Mouse (Mus musculus): Measurements from ENCODE around the gene Dspp. TPM values are rescaled to one million over a fixed set of nuclear protein-coding genes. Genes with fewer than 3 reads are reported as not detected.

Dspp gene
- total RNA-seq, 2 experiments from 2014 or later: 0.07 TPM

DNA sequence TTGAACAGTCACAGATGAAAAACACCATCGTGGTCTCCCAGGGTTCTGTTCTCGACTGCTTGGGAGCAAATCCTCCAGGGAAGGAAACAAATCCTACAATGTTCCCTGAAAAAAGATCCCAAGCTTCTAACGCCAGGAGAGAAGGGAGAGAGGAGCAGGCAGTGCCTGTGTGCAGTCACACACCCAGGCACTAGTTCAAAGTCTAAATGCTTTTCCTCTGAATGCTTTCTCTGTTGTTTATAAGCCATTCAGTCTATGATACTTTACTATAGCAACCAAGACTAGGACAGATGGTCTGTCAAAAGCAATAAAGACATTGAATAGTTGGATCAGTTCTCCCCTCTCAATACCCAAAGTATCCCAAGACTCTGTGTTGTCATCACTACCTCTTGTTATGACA, 16.8 kb downstream of the Dspp start:
- no peak for DNase-seq (ENCODE audit: extremely low spot score in 1 of 2, low spot score in 1 of 2)

DNA sequence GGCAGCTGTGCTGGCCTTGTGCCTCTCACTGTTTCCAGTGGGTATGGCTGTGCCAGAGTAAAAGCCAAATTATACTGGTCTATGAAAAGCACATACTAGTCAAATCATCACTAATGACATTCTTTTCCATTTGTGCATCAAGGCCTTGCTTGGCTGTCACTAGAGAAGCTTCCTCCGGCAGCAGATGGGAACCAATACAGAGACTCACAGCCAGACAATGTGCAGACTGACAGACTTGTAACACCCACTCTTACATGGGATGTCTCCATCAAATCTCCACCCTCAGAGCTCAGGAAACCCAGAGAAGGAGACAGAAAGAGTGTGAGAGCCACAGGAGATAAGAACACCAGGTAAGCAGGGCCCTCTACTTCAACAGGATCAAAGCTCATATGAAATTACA, 24.6 kb downstream of the Dspp start:
- no peak for DNase-seq (ENCODE audit: extremely low spot score in 1 of 2, low spot score in 1 of 2)

- no peak for DNase-seq (ENCODE audit: extremely low spot score in 1 of 2, low spot score in 1 of 2)
Measured at GRCm38 (mm10) chr5:104201153-104201950, 30.8 kb downstream of the Dspp start.

DNA sequence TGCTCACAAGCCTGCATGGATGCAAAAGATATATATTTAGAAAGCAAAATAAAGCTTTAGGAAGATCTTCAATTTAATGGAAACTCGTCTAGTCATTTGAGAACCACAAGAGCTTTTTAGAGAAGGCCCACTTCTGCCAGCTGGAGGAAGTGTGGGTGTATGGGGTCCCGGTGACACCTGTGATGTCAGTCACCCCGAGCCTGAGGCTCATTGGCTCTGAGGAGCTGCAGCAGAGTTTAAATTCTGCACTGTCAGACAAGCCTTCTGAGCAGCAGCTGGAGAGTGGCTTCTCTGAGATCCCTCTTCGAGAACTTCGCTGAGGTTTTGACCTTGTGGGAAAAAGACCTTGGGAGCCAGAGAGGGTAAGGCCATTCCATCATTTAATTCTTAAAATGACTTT, 31.8 kb downstream of the Dspp start, which contains the start of gene Dmp1:
Dmp1 (plus strand) TSS at position 263 of the 400 bp plus-strand sequence.
- no peak for DNase-seq (ENCODE audit: extremely low spot score in 1 of 2, low spot score in 1 of 2)

GRCm38 (mm10) chr5:104212531-104212930, 42.0 kb downstream of the Dspp start:
- no peak for DNase-seq (ENCODE audit: extremely low spot score in 1 of 2, low spot score in 1 of 2)

DNA sequence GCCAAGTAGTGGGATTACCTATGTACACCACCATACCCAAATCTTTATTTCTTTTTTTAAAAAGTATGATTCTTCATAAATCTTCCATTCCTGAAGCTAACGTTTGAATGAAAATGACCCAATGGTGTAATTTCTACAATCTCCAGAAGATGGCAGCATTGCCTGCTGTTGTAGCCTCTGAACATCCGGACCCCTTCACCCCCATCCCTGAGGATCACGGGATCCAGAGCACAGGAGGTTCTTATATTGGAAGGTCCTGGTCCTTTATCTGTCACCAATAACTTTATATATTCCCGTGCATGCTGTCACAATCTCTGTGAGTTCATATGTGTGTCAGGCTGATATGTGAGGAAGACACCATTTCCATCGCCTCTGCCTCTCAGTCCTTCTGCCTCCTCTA, 48.4 kb downstream of the Dspp start:
- peak; percentile 18 to 33 for DNase-seq (ENCODE audit: extremely low spot score in 1 of 2, low spot score in 1 of 2)

- DNase-seq (ENCODE audit: extremely low spot score in 1 of 2, low spot score in 1 of 2): no peak
Measured at GRCm38 (mm10) chr5:104224299-104224698, 53.8 kb downstream of the Dspp start.

GRCm38 (mm10) chr5:104224750-104225149, 54.2 kb downstream of the Dspp start:
- no peak for DNase-seq (ENCODE audit: extremely low spot score in 1 of 2, low spot score in 1 of 2)

- no peak for DNase-seq (ENCODE audit: extremely low spot score in 1 of 2, low spot score in 1 of 2)
Measured at GRCm38 (mm10) chr5:104228497-104228896, 58.0 kb downstream of the Dspp start.

Other genes starting within 250 kb of the Dspp start
- gene Hsd17b13, start 193.3 kb upstream of the Dspp start, total RNA-seq (2021): not detected
- gene Hsd17b11, start 148.8 kb upstream of the Dspp start, total RNA-seq (2021): 10 to 100 TPM; 50.2 to 56.0 TPM
- gene Nudt9, start 124.4 kb upstream of the Dspp start, total RNA-seq (2021): 10 to 100 TPM; 74.8 to 77.0 TPM
- gene Gm17660, start 93.1 kb upstream of the Dspp start, total RNA-seq (2021): under 1 TPM in 1 of 2 experiments, not detected in 1; 0.76 TPM
- 1,000 to 10,000 TPM; 1,421 to 1,512 TPM for gene Sparcl1, start 57.0 kb upstream of the Dspp start, total RNA-seq (2021)
- gene Dmp1, start 31.9 kb downstream of the Dspp start, total RNA-seq (2021): 1 to 10 TPM; 2.9 to 3.2 TPM
- under 1 TPM; 0.16 to 0.30 TPM for gene Ibsp, start 128.5 kb downstream of the Dspp start, total RNA-seq (2021)
- gene Mepe, start 154.6 kb downstream of the Dspp start, total RNA-seq (2021): not detected

Data from layer of hippocampus, postnatal 25 days (tissue).